Mouse (Mus musculus): ENCODE data around the gene Ifitm10.
"Not testable (repeated sequence)": the region's sequence is repeated elsewhere in the genome, so short reads cannot be mapped to it uniquely, and the experiment has no call there.

GRCm38 (mm10) chr7:142303929-142304328, 69.6 kb downstream of the Ifitm10 start:
- TF ChIP-seq GATA1 (IDR thresholded peaks at IDR 0.05; ENCODE audit: borderline replicate concordance, low read length); FLI1 (IDR thresholded peaks at IDR 0.05; ENCODE audit: low read length): not testable (repeated sequence)
